Mouse (Mus musculus) myocyte (in vitro differentiated cells): ENCODE measurements around the gene Nav3. TPM values are rescaled to one million over a fixed set of nuclear protein-coding genes. Genes with fewer than 3 reads are reported as not detected.

ENCODE experiments used
- H3K27me3 ChIP-seq: one replicate; pipeline ENCODE4 v1.6.1; 2011; ENCODE audit not compliant: control insufficient read depth, insufficient read depth, insufficient read length
- H3K36me3 ChIP-seq: one replicate; pipeline ENCODE4 v1.6.1; 2011; ENCODE audit not compliant: control insufficient read depth, insufficient read depth
- H3K4me2 ChIP-seq: one replicate; pipeline ENCODE4 v1.6.1; 2011; ENCODE audit warnings: low read depth, control low read depth
- H3K4me3 ChIP-seq: one replicate; pipeline ENCODE4 v1.5.1; 2011; ENCODE audit warnings: mild to moderate bottlenecking, control low read depth, moderate library complexity
- H3K79me2 ChIP-seq: one replicate; pipeline ENCODE4 v1.6.1; 2011; ENCODE audit not compliant: control insufficient read depth, insufficient read depth
- H3ac ChIP-seq: one replicate; pipeline ENCODE4 v1.6.1; 2011; ENCODE audit not compliant: control insufficient read depth, insufficient read length
- CEBPB ChIP-seq: IDR thresholded peaks from 2 replicates; pipeline ENCODE4 v1.6.1; 2011; ENCODE audit warnings: mild to moderate bottlenecking, moderate library complexity; ENCODE audit not compliant: poor library complexity, insufficient read depth, severe bottlenecking
- E2F4 ChIP-seq: IDR thresholded peaks from one replicate; pipeline ENCODE4 v1.6.1; 2011; ENCODE audit warnings: mild to moderate bottlenecking, control low read depth, moderate library complexity; ENCODE audit not compliant: insufficient read depth
- MAX ChIP-seq: IDR thresholded peaks from one replicate; pipeline ENCODE4 v1.6.1; 2011; ENCODE audit warnings: low read depth, mild to moderate bottlenecking, control low read depth
- MYOD1 ChIP-seq, 3 experiments: IDR thresholded peaks; one replicate each; pipeline ENCODE4 v1.6.1; 2011; ENCODE audit warnings: control low read depth in 2 of 3, low read depth in 2 of 3, mild to moderate bottlenecking in 2 of 3, moderate library complexity in 1 of 3; ENCODE audit not compliant: insufficient read length in 2 of 3, control insufficient read depth in 1 of 3
- MYOG ChIP-seq, 3 experiments: IDR thresholded peaks; one replicate each; pipeline ENCODE4 v1.6.1; 2011; ENCODE audit warnings: control low read depth in 2 of 3, low read depth in 2 of 3, mild to moderate bottlenecking in 2 of 3; ENCODE audit not compliant: insufficient read length in 2 of 3, control insufficient read depth in 1 of 3, insufficient read depth in 1 of 3
- POLR2A ChIP-seq: IDR thresholded peaks from one replicate; pipeline ENCODE4 v1.6.1; 2011; ENCODE audit warnings: low read depth, mild to moderate bottlenecking, control low read depth, moderate library complexity; ENCODE audit not compliant: insufficient read length
- POLR2AphosphoS2 ChIP-seq: IDR thresholded peaks from one replicate; pipeline ENCODE4 v1.6.1; 2011; ENCODE audit warnings: low read depth, control low read depth; ENCODE audit not compliant: insufficient read length
- REST ChIP-seq: IDR thresholded peaks from one replicate; pipeline ENCODE4 v1.6.1; 2011; ENCODE audit warnings: mild to moderate bottlenecking, control low read depth, moderate library complexity; ENCODE audit not compliant: insufficient read depth, insufficient read length
- SRF ChIP-seq: IDR thresholded peaks from one replicate; pipeline ENCODE4 v1.6.1; 2011; ENCODE audit warnings: low read depth; ENCODE audit not compliant: control insufficient read depth, insufficient read length
- TCF12 ChIP-seq: IDR thresholded peaks from one replicate; pipeline ENCODE4 v1.6.1; 2011; ENCODE audit warnings: mild to moderate bottlenecking, control low read depth; ENCODE audit not compliant: poor library complexity, insufficient read depth, severe bottlenecking
- TCF3 ChIP-seq: IDR thresholded peaks from one replicate; pipeline ENCODE4 v1.6.1; 2011; ENCODE audit warnings: low read depth, control low read depth; ENCODE audit not compliant: insufficient read length
- USF1 ChIP-seq: IDR thresholded peaks from one replicate; pipeline ENCODE4 v1.6.1; 2011; ENCODE audit warnings: low read depth, mild to moderate bottlenecking, control low read depth, moderate library complexity
- polyA plus RNA-seq: library from polyadenylated mRNA; unstranded; fragments of >200 nt; fragmentation: generic; extraction: Trizol; gene quantifications from one replicate; pipeline ENCODE4 v1.2.1, GENCODE M21; 2012; ENCODE audit warnings: missing spikeins

Gene Nav3
- polyA plus RNA-seq, 1 experiment, result 2.9 TPM

DNA sequence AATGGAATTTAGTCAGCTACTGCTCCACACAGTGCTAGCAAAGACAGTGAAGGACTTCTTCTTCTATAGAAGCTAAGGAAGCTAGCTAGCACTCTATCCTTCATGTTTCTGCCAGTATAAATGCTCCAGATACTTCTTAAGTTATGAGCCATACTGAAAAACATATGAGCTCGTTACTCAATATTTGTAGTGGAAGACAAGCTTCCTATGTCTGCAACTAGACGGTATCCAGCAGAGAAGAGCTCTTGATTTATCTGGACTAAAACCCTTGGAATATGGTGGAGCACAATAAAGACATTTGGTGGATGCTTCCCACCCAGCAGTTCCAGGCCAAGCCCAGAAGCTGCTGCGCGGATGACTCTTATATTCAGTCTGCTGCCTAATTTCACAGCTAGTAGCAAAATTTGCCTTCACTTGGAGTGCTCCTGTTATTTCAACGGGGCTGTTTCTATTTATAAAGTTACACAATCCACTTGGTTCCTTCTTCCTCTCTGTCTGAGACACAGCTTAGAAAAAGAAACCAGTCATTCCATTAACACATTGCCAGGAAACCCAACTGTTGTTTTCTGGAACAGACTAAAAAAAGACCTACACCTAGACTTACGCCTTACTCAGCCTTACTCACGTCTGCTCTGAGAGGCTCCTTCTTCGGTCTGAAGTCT, 470.0 kb downstream of the Nav3 start:
- no peak overlapping the region for H3ac ChIP-seq
- peak overlapping the region; percentile 49 for H3K4me2 ChIP-seq
- H3K36me3 ChIP-seq, result no peaks in the 10 kb centered on the region
- H3K27me3 ChIP-seq, result no peaks in the 10 kb centered on the region
- TF ChIP-seq MYOG (IDR thresholded peaks at IDR 0.05; ENCODE audit: control insufficient read depth in 1 of 3, insufficient read depth in 1 of 3, insufficient read length in 2 of 3, low read depth in 2 of 3) (no peak), E2F4 (no peak), TCF3 (no peak), REST (no peak), TCF12 (no peak), SRF (no peak), POLR2A (no peak), POLR2AphosphoS2 (no peak), CEBPB (no peak), USF1 (no peak), MYOD1 (IDR thresholded peaks at IDR 0.05; ENCODE audit: control insufficient read depth in 1 of 3, insufficient read length in 2 of 3, low read depth in 2 of 3) (no peak), MAX (no peak)
- no peak overlapping the region for H3K4me3 ChIP-seq
- H3K79me2 ChIP-seq, result no peaks in the 10 kb centered on the region

DNA sequence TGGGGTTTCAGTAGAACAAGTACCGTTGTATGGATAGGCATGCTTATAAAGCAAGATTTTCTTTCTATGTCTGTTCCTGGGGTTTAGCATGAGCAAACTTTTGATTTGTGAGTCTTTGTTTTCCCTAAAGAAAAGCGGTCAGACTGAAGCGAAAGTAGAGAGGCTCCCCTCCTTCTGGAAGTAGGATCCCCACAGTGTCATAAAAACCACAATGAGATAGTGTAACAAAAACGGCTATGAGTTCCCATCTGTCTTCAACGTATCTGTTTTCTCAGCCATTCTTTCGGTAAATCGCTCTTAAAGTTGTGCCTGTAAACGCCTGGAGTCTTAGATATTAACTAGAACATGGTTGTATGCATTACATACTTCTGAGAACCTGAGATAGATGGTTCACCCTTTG, 479.7 kb downstream of the Nav3 start:
- no peaks in the 10 kb centered on the region for H3K27me3 ChIP-seq
- TF ChIP-seq POLR2AphosphoS2, result no peak
- TF ChIP-seq REST, result no peak
- no peak for TF ChIP-seq MYOG (IDR thresholded peaks at IDR 0.05; ENCODE audit: control insufficient read depth in 1 of 3, insufficient read depth in 1 of 3, insufficient read length in 2 of 3, low read depth in 2 of 3)
- no peak for TF ChIP-seq MYOD1 (IDR thresholded peaks at IDR 0.05; ENCODE audit: control insufficient read depth in 1 of 3, insufficient read length in 2 of 3, low read depth in 2 of 3)
- TF ChIP-seq E2F4, result no peak
- TF ChIP-seq POLR2A, result no peak
- TF ChIP-seq MAX, result no peak
- H3ac ChIP-seq, result no peak overlapping the region
- no peaks in the 10 kb centered on the region for H3K79me2 ChIP-seq
- peak overlapping the region; percentile 65 for H3K4me2 ChIP-seq
- no peaks in the 10 kb centered on the region for H3K36me3 ChIP-seq
- H3K4me3 ChIP-seq, result no peak overlapping the region

- Histone ChIP-seq H3K4me3 (no peak overlapping the region), H3K79me2 (no peaks in the 10 kb centered on the region), H3K27me3 (no peaks in the 10 kb centered on the region), H3K36me3 (no peaks in the 10 kb centered on the region), H3ac (no peak overlapping the region), H3K4me2 (no peak overlapping the region)
- TF ChIP-seq SRF, result no peak
- TF ChIP-seq E2F4, result no peak
- TF ChIP-seq CEBPB, result no peak
- TF ChIP-seq POLR2AphosphoS2, result no peak
- no peak for TF ChIP-seq TCF3
- no peak for TF ChIP-seq TCF12
- TF ChIP-seq MYOD1 (IDR thresholded peaks at IDR 0.05; ENCODE audit: control insufficient read depth in 1 of 3, insufficient read length in 2 of 3, low read depth in 2 of 3), result no peak
- TF ChIP-seq REST, result no peak
- TF ChIP-seq POLR2A, result no peak
- TF ChIP-seq MYOG (IDR thresholded peaks at IDR 0.05; ENCODE audit: control insufficient read depth in 1 of 3, insufficient read depth in 1 of 3, insufficient read length in 2 of 3, low read depth in 2 of 3), result no peak
- TF ChIP-seq MAX, result no peak
- no peak for TF ChIP-seq USF1
These were observed 481.8 kb downstream of the Nav3 start for GRCm38 (mm10) chr10:109974177-109974576.

DNA sequence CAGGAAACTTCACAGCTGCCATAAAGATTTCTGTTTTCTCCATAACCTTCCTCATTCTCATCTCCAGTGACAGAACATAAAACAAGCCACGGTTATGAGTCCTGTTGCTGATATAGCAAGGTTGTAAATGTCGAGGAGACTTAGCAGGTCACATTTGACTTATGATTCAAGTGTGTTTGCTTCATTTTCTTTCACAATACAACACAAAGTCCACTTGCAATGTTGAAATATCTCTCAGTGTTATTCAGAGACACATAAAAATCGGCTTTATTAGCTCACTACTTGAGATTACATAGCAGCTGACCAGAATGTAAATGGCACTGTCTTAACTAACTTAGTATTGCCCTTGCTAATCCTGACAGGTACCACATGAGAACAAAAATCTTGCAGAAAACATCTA, 482.5 kb downstream of the Nav3 start:
- Histone ChIP-seq H3ac (no peak overlapping the region), H3K79me2 (no peaks in the 10 kb centered on the region), H3K36me3 (no peaks in the 10 kb centered on the region), H3K27me3 (no peaks in the 10 kb centered on the region), H3K4me2 (no peak overlapping the region), H3K4me3 (no peak overlapping the region)
- no peak for TF ChIP-seq MAX
- no peak for TF ChIP-seq POLR2AphosphoS2
- TF ChIP-seq E2F4, result no peak
- TF ChIP-seq MYOG (IDR thresholded peaks at IDR 0.05; ENCODE audit: control insufficient read depth in 1 of 3, insufficient read depth in 1 of 3, insufficient read length in 2 of 3, low read depth in 2 of 3), result no peak
- no peak for TF ChIP-seq USF1
- no peak for TF ChIP-seq TCF12
- TF ChIP-seq MYOD1 (IDR thresholded peaks at IDR 0.05; ENCODE audit: control insufficient read depth in 1 of 3, insufficient read length in 2 of 3, low read depth in 2 of 3), result no peak
- no peak for TF ChIP-seq TCF3
- TF ChIP-seq SRF, result no peak
